Mouse (Mus musculus) MEL (cell line): Measurements from ENCODE around the gene Axin1.

ENCODE experiments used
- MAFK ChIP-seq: IDR thresholded peaks from 2 replicates; pipeline ENCODE4 v1.6.1; 2011; ENCODE audit warnings: low read depth, mild to moderate bottlenecking, low read length, improper control_type of control experiment, borderline replicate concordance
- POLR2A ChIP-seq, 2 experiments: IDR thresholded peaks; 2 replicates each; pipeline ENCODE4 v1.6.1; 2011 to 2012; ENCODE audit warnings: low read length in 2 of 2, mild to moderate bottlenecking in 2 of 2, control low read depth in 1 of 2, improper control_type of control experiment in 1 of 2, low read depth in 1 of 2, moderate library complexity in 1 of 2; ENCODE audit not compliant: control insufficient read depth in 1 of 2, insufficient read depth in 1 of 2, poor library complexity in 1 of 2
- RCOR1 ChIP-seq: IDR thresholded peaks from 2 replicates; pipeline ENCODE4 v1.6.1; 2012; ENCODE audit warnings: low read depth, mild to moderate bottlenecking, inconsistent platforms, low read length, improper control_type of control experiment
- ZKSCAN1 ChIP-seq: IDR thresholded peaks from 2 replicates; pipeline ENCODE4 v1.6.1; 2012; ENCODE audit warnings: low read depth, mild to moderate bottlenecking, inconsistent platforms, low read length, improper control_type of control experiment, moderate library complexity

- TF ChIP-seq ZKSCAN1 (no peak), RCOR1 (no peak), POLR2A (IDR thresholded peaks at IDR 0.05; ENCODE audit: control insufficient read depth in 1 of 2, insufficient read depth in 1 of 2, low read depth in 1 of 2, low read length in 2 of 2, poor library complexity in 1 of 2) (no peak), MAFK (no peak)
Measured at GRCm38 (mm10) chr17:26212681-26213080, 74.2 kb downstream of the Axin1 start.
